Mouse (Mus musculus) neural tube, embryonic 13.5 days (tissue): ENCODE measurements around the gene Tcerg1l. TPM values are rescaled to one million over a fixed set of nuclear protein-coding genes. Genes with fewer than 3 reads are reported as not detected.

Source experiments
- ATAC-seq: fragments of 200-750 bp; cut with Nextera tagmentation; 2 replicates; pipeline ENCODE4 v1.8.0; 2017; ENCODE audit warnings: low read depth, mild to moderate bottlenecking, moderate TSS enrichment, moderate library complexity
- H3K27ac ChIP-seq: fragments of 300-500 bp; sonication (generic); replicated peaks from 2 replicates; pipeline ENCODE4 v1.5.1; 2015; ENCODE audit warnings: moderate library complexity, mild to moderate bottlenecking, inconsistent platforms
- H3K27me3 ChIP-seq: fragments of 300-500 bp; sonication (generic); 2 replicates; pipeline ENCODE4 v1.6.1; 2015; ENCODE audit warnings: mild to moderate bottlenecking, inconsistent platforms
- H3K36me3 ChIP-seq: fragments of 300-500 bp; sonication (generic); 2 replicates; pipeline ENCODE4 v1.6.1; 2015; ENCODE audit warnings: mild to moderate bottlenecking, inconsistent platforms
- H3K4me1 ChIP-seq: fragments of 300-500 bp; sonication (generic); replicated peaks from 2 replicates; pipeline ENCODE4 v1.6.1; 2015; ENCODE audit warnings: inconsistent platforms
- H3K4me2 ChIP-seq: fragments of 300-500 bp; sonication (generic); 2 replicates; pipeline ENCODE4 v1.6.1; 2015; ENCODE audit warnings: inconsistent platforms, mild to moderate bottlenecking, moderate library complexity
- H3K4me3 ChIP-seq: fragments of 300-500 bp; sonication (generic); 2 replicates; pipeline ENCODE4 v1.5.1; 2015; ENCODE audit warnings: mild to moderate bottlenecking, inconsistent platforms
- H3K9ac ChIP-seq: fragments of 300-500 bp; sonication (generic); 2 replicates; pipeline ENCODE4 v1.6.1; 2015; ENCODE audit warnings: moderate library complexity, mild to moderate bottlenecking, inconsistent platforms
- H3K9me3 ChIP-seq: fragments of 300-500 bp; sonication (generic); 2 replicates; pipeline ENCODE4 v1.6.1; 2016; ENCODE audit warnings: inconsistent platforms
- WGBS: fragments of 180-500 bp; shearing (Covaris S2); methylation state at CpG from one replicate; pipeline ENCODE4 v1.1.7; 2015; 5-methylcytosine and 5-hydroxymethylcytosine counted together
- polyA plus RNA-seq: library from polyadenylated mRNA; unstranded; fragments of >200 nt; fragmentation: Nextera tagmentation; extraction: Ambion mirVana; gene quantifications from 2 replicates; pipeline ENCODE4 v1.2.1, GENCODE M21; 2015

Gene Tcerg1l
- 26.1 and 29.4 TPM in 2 replicates for polyA plus RNA-seq

DNA sequence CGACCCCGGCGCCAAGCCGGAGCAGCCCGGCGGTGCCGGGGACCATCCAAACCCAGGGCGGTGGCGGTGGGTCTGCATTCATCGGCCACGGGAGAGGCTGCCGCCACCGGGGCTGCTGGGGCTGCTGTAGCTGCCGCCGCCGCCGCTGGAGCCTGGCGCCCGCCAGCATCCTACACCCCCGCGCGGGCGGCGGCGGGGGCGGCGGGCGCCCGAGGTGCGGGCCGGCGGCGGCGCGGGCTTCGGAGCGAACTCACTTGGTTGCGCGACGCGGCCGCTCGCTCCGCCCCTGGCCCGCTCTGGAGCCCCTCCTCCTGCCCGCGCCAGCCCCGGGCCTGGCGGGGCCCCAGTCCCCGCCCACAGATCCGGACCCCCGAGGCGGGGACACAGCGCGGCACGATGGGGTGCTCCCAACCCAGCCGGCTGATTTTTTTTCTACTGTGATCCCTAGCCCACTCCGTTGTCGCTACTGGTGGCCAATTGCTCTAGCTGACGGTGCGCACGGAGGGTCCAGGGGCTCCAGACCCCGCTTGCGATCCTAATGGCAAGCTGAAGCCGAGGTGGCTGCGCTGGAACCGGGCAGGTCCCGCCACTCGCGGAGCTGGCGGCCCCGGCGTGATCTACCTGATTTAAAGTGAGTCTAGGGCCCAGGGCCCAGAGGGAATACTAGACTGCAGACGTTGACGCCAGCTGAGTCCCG lies at the start of gene Tcerg1l:
Gene Tcerg1l (minus strand): TSS at position 246 of the 697 bp plus-strand sequence.
- Histone ChIP-seq H3K4me3 (peak within 1 kb of the TSS; percentile 73), H3K36me3 (no peaks in the 10 kb centered on the region), H3K9me3 (no peaks in the 10 kb centered on the region), H3K27me3 (peaks cover 29% of the 10 kb centered on the region), H3K9ac (peak within 1 kb of the TSS; percentile 90), H3K27ac (peak within 1 kb of the TSS; percentile 84), H3K4me1 (peaks cover 32% of the 10 kb centered on the region), H3K4me2 (peak within 1 kb of the TSS; percentile 98)
- ATAC-seq, result peak; percentile 86
- WGBS, result under 1% methylated on average over 55 of the region's 76 CpGs

DNA sequence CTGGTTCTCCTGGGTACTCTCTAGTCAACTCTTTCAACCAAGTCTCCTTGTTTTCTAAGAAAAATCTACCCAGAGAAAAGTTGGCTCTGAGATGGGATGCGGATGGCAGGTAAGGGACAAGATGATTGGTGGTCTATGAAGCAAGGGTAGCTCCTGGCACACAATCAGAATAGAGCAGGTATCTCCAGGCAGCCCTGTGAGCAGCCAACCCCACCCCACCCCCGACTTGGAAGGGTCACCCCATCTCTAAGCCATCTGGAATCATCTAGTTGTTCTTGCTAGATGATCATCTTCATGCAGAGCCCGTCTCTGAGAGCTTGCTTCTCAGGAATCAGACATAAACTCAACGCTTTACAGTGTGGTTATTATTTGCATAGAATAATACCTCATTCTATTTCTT lies 44.6 kb upstream of the Tcerg1l start:
- 77% methylated on average over 4 of the region's 4 CpGs for WGBS
- Histone ChIP-seq H3K4me2 (no peak overlapping the region), H3K9me3 (no peaks in the 10 kb centered on the region), H3K9ac (no peak overlapping the region), H3K27me3 (no peaks in the 10 kb centered on the region), H3K36me3 (no peaks in the 10 kb centered on the region), H3K4me3 (no peak overlapping the region), H3K4me1 (no peaks in the 10 kb centered on the region), H3K27ac (no peak overlapping the region)
- ATAC-seq, result no peak

DNA sequence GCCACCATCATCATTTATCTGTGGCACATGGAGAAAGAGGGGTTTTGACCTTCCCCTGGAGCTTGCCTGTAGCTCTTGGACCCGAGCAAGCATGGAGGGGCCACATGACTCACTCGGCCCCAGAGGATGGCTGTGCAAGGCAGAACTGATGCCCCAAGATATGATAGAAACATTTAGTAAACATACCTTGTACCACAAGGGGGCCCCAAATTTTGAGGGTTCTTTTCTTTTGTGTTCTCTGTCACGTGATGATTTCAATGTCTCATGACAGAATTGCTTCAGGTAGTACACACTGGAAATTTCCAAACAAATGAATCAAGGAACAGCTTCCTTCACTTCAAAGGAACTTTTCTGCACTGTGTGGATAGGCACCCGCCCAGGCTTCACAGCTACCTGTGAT lies 35.0 kb upstream of the Tcerg1l start:
- Histone ChIP-seq H3K36me3 (no peaks in the 10 kb centered on the region), H3K9ac (no peak overlapping the region), H3K4me3 (no peak overlapping the region), H3K27ac (no peak overlapping the region), H3K4me2 (no peak overlapping the region), H3K4me1 (no peaks in the 10 kb centered on the region), H3K9me3 (no peaks in the 10 kb centered on the region), H3K27me3 (no peaks in the 10 kb centered on the region)
- ATAC-seq, result no peak
- WGBS, result 65% methylated on average over 4 of the region's 4 CpGs

DNA sequence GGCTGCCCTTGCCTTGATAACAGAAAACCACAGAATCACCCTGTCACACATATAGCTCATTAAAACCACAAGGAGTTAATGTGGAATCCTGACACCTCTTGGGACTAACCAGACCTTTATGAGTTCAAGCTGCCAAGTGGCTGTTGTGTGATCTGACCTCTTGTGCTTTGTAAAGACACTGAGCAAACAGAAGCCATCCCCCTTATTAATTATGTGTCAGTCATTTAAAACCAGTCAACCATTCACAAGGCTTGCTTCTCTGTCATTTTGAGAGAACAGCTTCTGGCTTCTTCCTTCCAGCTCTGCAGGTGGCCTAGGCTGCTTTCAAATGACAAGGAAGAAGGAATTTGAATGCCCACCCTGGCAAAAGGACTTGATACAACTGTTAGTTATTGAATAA lies 33.9 kb upstream of the Tcerg1l start:
- ATAC-seq, result no peak
- no peaks in the 10 kb centered on the region for H3K36me3 ChIP-seq
- no peak overlapping the region for H3K27ac ChIP-seq
- H3K4me2 ChIP-seq, result no peak overlapping the region
- no peak overlapping the region for H3K9ac ChIP-seq
- H3K27me3 ChIP-seq, result no peaks in the 10 kb centered on the region
- no peaks in the 10 kb centered on the region for H3K9me3 ChIP-seq
- no peaks in the 10 kb centered on the region for H3K4me1 ChIP-seq
- H3K4me3 ChIP-seq, result no peak overlapping the region

DNA sequence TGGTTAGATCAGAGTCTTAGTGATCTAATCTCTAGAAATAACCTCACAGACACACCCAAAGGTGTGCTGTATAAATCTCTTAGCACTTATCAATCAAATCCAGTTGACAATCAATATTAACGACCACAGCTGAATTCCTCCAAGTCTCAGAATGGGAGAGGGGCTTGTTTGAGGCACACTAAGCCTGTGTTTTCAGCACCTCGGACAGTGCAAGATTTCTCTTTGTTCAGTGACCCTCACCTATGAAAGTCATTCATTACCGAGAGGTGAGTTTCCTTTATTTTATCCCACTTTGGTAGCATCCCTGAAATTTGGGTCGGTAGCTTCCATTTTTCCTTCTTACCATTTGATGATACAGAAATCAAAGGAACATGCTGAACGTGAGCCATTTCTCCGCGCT lies 32.4 kb upstream of the Tcerg1l start:
- 64% methylated on average over 7 of the region's 7 CpGs for WGBS
- H3K27ac ChIP-seq, result no peak overlapping the region

DNA sequence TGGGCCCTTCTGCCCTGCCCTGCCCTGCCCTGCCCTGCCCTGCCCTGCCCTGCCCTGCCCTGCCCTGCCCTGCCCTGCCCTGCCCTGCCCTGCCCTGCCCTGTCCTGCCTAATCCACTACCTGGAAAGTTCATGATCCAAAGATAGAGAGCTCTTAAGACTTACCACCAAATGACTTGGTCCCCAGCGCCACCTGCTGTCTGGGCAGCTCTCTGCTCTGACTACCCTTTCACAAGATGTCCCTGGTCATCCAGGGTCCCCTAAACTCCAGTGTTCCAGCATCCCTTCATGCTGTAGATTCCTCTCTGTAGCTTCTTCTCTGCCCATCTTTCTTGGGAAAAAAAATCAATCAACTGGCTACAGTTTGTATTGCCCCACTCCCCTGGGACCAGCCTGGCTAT lies 31.3 kb upstream of the Tcerg1l start:
- H3K4me1 ChIP-seq, result no peaks in the 10 kb centered on the region
- no peak overlapping the region for H3K27ac ChIP-seq
- ATAC-seq, result no peak
- no peaks in the 10 kb centered on the region for H3K36me3 ChIP-seq
- no peaks in the 10 kb centered on the region for H3K27me3 ChIP-seq
- H3K9me3 ChIP-seq, result no peaks in the 10 kb centered on the region
- H3K4me3 ChIP-seq, result no peak overlapping the region
- H3K9ac ChIP-seq, result no peak overlapping the region
- WGBS, result 57% methylated on average over 1 of the region's 1 CpGs
- no peak overlapping the region for H3K4me2 ChIP-seq

More for the DNA sequence above, 32.4 kb upstream of the Tcerg1l start:
- no peaks in the 10 kb centered on the region for H3K27me3 ChIP-seq
- H3K9ac ChIP-seq, result no peak overlapping the region
- H3K4me2 ChIP-seq, result no peak overlapping the region
- H3K4me3 ChIP-seq, result no peak overlapping the region
- H3K4me1 ChIP-seq, result no peaks in the 10 kb centered on the region
- H3K36me3 ChIP-seq, result no peaks in the 10 kb centered on the region
- ATAC-seq, result no peak
- H3K9me3 ChIP-seq, result no peaks in the 10 kb centered on the region

DNA sequence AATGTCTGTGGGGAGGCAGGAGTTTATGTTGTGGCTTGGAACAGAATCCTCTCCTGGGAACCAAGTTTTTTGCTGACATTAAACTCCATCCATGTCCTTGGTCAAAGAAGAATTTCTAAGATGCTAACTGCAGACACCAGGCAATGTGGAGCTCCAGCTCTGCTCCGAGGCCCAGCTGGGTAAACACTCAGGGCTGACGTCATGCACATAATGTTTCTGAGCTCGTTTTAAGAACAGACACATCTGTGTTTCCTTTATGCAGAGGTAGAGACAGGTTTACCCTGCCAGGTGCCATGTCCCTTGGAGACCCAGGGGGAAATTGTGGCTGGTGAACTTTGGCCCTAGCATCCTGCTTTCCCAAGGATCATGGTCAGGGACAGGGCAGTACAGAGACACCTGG lies 29.9 kb upstream of the Tcerg1l start:
- Histone ChIP-seq H3K9me3 (no peaks in the 10 kb centered on the region), H3K4me2 (no peak overlapping the region), H3K36me3 (no peaks in the 10 kb centered on the region), H3K9ac (no peak overlapping the region), H3K4me3 (no peak overlapping the region), H3K4me1 (no peaks in the 10 kb centered on the region), H3K27me3 (no peaks in the 10 kb centered on the region), H3K27ac (no peak overlapping the region)
- 63% methylated on average over 3 of the region's 3 CpGs for WGBS
- no peak for ATAC-seq

DNA sequence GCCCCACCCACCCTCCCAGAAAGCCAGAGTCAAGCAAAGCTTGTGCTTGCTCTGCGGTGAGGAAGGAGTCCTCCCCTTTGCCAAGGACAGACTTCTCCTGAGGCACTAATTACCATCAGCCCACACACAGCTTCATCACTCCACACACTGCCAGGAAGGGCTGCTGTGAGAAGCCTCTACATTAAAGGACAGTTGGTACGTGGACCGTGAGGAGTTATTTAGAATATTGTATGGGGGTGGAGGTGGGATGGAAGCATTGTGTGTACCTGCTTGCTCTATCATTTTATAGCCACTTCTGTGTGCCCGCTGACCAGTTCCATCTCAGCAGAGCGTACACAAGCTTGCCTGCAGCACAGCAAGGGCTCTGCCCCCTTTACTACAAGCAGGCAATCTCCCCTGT lies 16.0 kb upstream of the Tcerg1l start:
- Histone ChIP-seq H3K27ac (no peak overlapping the region), H3K36me3 (no peaks in the 10 kb centered on the region), H3K27me3 (no peaks in the 10 kb centered on the region), H3K9me3 (no peaks in the 10 kb centered on the region), H3K9ac (no peak overlapping the region), H3K4me3 (no peak overlapping the region), H3K4me1 (no peaks in the 10 kb centered on the region), H3K4me2 (no peak overlapping the region)
- WGBS, result 73% methylated on average over 5 of the region's 5 CpGs
- ATAC-seq, result no peak

DNA sequence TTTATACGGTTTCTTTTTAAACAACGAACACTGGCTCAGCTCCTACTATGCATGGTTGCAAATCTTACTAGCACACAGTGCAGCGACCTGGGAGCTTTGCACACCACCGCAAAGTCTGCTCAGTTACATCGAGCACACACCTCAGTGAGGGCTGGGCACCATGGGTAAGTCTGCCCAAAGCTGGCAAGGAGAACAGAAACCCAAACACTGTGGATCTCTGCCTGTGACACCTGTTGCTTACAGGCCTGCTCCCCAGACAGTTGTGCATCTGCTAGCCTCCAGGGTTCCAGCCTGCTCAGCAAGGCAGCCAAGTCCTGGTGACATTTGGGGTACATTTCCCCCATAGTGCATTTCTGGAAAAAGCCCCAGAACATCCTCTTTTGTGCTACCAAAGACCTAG lies 4.1 kb upstream of the Tcerg1l start:
- Histone ChIP-seq H3K4me3 (no peak overlapping the region), H3K4me2 (no peak overlapping the region), H3K9me3 (no peaks in the 10 kb centered on the region), H3K4me1 (peaks cover 14% of the 10 kb centered on the region), H3K27me3 (peaks cover 25% of the 10 kb centered on the region), H3K9ac (no peak overlapping the region), H3K27ac (no peak overlapping the region), H3K36me3 (no peaks in the 10 kb centered on the region)
- no peak for ATAC-seq
- WGBS, result 91% methylated on average over 5 of the region's 5 CpGs

DNA sequence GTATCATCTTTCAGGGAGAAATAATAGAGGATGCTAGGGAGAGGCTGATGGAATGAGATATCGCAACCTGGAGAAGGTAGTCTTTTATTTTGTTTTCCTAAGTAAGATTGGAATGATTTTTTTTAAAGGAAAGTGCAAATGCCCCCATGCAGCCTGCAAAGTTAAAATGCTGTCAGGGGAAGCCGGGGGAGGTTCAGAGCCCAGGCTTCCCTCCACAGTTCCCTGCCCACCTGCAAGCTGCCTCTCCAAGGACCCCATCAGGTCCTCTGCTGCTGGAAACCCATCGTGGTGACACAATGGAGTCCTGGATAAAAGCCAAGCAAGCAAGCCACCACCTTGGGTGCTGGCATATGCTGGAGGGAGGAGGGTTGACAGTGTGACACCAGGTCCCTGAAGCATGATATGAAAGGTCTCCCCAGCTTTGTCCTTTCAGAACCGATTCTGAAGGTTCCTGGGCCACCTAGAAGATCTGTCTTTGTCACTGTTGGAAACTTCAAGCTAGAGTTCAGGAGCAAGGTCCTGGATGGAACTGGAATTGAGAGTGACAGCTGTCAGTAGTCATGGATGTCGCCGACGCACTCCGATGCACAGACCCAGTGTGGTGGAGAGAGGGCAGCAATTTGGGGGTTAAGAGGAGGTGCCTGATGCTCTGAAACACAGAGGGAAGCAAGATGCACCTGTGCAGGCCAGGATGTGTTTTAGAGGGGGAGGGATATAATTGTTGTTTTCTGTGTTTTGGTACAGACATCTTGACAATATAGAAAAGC lies 3.2 kb upstream of the Tcerg1l start:
- WGBS, result 81% methylated on average over 8 of the region's 8 CpGs
- Histone ChIP-seq H3K9ac (no peak overlapping the region), H3K27ac (no peak overlapping the region), H3K4me1 (peaks cover 17% of the 10 kb centered on the region), H3K36me3 (no peaks in the 10 kb centered on the region), H3K4me3 (no peak overlapping the region), H3K27me3 (peaks cover 29% of the 10 kb centered on the region), H3K9me3 (no peaks in the 10 kb centered on the region), H3K4me2 (no peak overlapping the region)
- ATAC-seq, result no peak

DNA sequence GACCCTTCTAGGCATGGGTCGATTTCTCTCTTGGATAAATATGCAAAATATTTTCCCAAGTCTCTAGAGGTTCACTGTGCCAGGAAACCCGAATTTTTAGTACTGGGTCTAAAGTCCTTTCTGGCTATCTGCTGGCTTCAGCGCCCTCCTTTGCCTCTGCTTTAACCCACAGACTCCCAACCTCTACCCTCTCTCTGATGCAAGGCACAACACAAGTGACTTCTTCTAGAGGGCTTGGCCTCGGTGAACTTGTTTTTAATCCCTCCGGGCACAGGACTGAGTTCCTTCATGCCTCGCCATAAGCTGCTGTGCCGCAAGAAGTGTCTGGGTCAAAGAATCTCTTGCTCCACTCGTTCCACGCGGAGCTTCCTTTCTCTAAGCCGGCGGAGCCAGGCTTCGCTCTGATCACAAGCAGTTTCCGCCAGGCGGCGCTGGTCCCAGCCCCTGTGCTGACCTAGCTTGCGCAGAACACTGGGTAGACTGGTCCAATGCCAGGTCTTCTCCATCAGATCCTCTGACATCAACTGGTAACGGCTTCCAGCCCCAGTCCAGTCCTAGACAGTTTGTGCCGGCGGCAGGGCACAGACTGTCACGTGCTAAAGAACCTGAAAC lies 758 bp upstream of the Tcerg1l start:
- Histone ChIP-seq H3K27me3 (peaks cover 29% of the 10 kb centered on the region), H3K4me2 (peak overlapping the region; percentile 98), H3K9ac (peak overlapping the region; percentile 90), H3K9me3 (no peaks in the 10 kb centered on the region), H3K27ac (peak overlapping the region; percentile 84), H3K36me3 (no peaks in the 10 kb centered on the region), H3K4me1 (peaks cover 27% of the 10 kb centered on the region), H3K4me3 (peak overlapping the region; percentile 73)
- ATAC-seq, result peak; percentile 85
- under 1% methylated on average over 21 of the region's 21 CpGs for WGBS

DNA sequence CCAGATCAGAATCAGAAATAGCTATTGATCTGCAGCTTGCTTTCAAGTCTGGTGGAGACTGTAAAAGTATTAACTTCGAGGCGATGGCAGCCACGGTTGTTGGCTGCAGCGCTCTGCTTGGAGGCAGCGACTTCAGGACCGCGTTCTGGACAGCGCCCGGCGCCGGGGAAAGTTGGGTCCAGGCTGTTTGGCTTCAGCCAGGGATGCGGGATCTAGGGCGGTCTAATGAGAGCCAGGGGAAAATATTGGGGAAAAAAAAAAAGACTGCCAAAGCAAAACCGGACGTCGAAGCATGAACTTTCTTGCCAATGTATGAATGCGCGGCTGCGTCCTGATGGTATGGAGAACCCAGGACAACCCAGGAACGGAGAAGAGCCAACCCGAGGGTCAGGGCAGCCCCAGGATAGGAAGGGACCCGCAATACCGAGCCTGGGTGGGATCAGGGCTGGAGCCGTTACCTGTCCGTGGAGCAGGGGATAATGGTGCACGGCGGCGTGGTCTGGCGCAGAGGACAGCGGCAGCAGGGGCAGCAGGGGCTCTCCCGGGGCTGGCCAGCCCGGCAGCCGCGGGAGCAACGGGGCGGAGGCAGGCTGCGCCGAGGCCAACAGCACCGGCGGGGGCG lies 556 bp downstream of the Tcerg1l start:
- ATAC-seq, result peak; percentile 15; the same call in 1 of the 2 replicates
- Histone ChIP-seq H3K4me1 (peaks cover 32% of the 10 kb centered on the region), H3K4me3 (peak overlapping the region; percentile 73), H3K36me3 (no peaks in the 10 kb centered on the region), H3K27ac (peak overlapping the region; percentile 84), H3K27me3 (peaks cover 29% of the 10 kb centered on the region), H3K9me3 (no peaks in the 10 kb centered on the region), H3K4me2 (peak overlapping the region; percentile 98), H3K9ac (peak overlapping the region; percentile 90)
- WGBS, result under 1% methylated on average over 41 of the region's 41 CpGs
